Mouse (Mus musculus): ENCODE measurements at regions not wholly inside any gene's neighbourhood (a gene's known extent, or its start where the extent isn't known, plus 50 kb on each side); places are given as distances from the start of the nearest gene placed in this dataset.

DNA sequence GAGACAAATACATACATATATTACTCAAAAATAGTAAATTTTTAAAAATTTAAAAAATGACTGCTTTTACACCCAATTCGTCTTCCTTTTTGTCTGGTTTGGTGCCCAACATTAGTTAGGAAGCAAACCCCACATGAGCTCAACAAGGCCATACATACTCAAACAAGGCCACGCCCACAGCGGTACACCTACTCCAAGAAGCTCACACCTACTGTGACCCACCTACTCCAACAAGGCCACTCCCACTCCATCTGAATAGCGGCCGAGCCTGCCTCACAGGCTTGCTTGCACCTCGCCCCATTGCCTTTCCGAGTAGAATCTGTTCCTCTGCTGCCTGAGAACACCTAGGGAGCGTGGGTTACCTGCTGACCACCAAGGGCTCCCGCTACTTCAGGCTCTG is 66.4 kb upstream of the Unc5a start:
- H3K4me2 ChIP-seq: no peak overlapping the region
- H3K36me3 ChIP-seq (replicated peaks): no peaks in the 10 kb centered on the region
- ATAC-seq (replicated peaks): no peak
- H3K27ac ChIP-seq: no peak overlapping the region
- no peaks in the 10 kb centered on the region for H3K27me3 ChIP-seq (replicated peaks)
- peaks cover 48% of the 10 kb centered on the region for H3K4me1 ChIP-seq
- 70% methylated on average over 9 of the region's 9 CpGs for WGBS
- no peak overlapping the region for H3K4me3 ChIP-seq
- H3K9me3 ChIP-seq: no peaks in the 10 kb centered on the region
- H3K9ac ChIP-seq: no peak overlapping the region

- H3K9me3 ChIP-seq: no peaks in the 10 kb centered on the region
- peak overlapping the region; percentile 74 for H3K27ac ChIP-seq
- peak; percentile 21; the same call in 1 of the 2 replicates for ATAC-seq (replicated peaks)
- no peaks in the 10 kb centered on the region for H3K27me3 ChIP-seq (replicated peaks)
- no peak overlapping the region for H3K9ac ChIP-seq
- no peaks in the 10 kb centered on the region for H3K36me3 ChIP-seq (replicated peaks)
- peaks cover 59% of the 10 kb centered on the region for H3K4me1 ChIP-seq
- H3K4me3 ChIP-seq: no peak overlapping the region
- 42% methylated on average over 17 of the region's 17 CpGs for WGBS
- H3K4me2 ChIP-seq: no peak overlapping the region
These were observed 65.2 kb upstream of the Unc5a start for GRCm38 (mm10) chr13:54883748-54884708.

DNA sequence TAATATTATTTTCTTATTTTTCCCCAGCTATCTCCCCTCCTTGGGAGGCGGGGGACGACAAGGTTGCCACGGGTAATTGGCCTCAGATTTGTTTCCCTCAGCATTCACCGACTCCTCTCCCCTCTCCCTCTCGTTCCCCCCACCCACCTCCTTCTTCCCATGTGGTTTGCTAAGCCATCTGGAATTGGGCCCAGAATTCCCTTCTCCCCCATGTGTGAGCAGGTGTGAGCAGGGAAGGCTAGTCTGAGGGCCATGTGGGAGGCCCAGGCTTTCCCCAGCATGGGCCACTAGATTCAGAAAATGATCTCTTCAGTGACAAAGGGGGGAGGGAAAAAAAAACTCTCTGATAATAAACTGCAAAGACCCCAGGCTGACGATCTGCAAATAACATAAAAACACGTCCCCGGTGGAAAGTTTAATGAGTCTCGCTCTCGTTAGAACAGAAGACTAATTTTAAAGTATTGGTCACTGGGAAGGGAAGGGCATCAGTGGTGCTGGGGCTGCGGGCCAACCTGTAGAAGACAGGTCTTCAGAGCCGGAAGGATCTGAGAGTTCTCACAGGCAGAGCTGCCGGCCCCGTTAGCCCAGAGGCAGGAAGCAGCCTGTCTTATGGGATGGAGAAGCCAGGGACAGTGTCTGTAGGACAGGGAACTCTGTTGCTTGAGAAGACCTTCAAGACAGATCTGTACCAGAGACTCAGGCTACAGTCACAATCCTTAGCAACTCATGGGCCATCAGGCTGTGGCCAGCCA is 64.3 kb upstream of the Unc5a start:
- Histone ChIP-seq H3K4me1 (peaks cover 59% of the 10 kb centered on the region), H3K9me3 (no peaks in the 10 kb centered on the region), H3K9ac (no peak overlapping the region), H3K36me3 (replicated peaks) (no peaks in the 10 kb centered on the region), H3K27ac (peak overlapping the region; percentile 74), H3K4me2 (no peak overlapping the region), H3K4me3 (no peak overlapping the region), H3K27me3 (replicated peaks) (no peaks in the 10 kb centered on the region)
- no peak; the same call in 1 of the 2 replicates for ATAC-seq (replicated peaks)
- WGBS: 32% methylated on average over 14 of the region's 14 CpGs

DNA sequence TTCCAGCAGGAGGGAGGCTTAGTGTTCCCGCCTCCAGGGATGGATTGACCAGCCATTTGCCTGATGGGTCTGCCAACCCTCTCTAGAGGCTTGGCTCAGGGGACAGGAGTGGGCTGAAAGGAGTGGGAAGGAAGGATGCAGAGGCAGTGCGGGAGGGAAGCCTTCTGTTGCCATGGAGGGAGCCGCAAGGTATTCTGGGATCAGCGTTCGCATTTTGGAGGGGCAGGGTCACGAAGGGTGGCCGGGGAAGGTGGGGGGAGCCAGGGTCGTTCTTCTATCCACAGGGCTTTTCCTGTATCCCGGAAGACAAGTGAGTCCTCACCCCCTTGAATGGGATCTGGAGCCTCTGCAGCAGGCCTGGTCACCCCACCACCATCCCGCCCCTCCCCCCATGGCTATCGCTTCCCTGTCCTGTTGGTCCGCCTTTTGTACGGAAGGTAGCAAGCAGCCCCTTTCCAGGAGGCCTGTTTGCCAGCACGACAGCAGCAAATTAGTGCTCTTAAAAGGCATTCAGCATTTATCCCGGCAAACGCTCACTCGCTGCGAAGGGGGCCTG is 61.8 kb upstream of the Unc5a start:
- 11% methylated on average over 18 of the region's 18 CpGs for WGBS
- H3K36me3 ChIP-seq (replicated peaks): no peaks in the 10 kb centered on the region
- H3K9me3 ChIP-seq: no peaks in the 10 kb centered on the region
- peak overlapping the region; percentile 14 for H3K4me3 ChIP-seq
- peaks cover 54% of the 10 kb centered on the region for H3K4me1 ChIP-seq
- no peaks in the 10 kb centered on the region for H3K27me3 ChIP-seq (replicated peaks)
- H3K4me2 ChIP-seq: peak overlapping the region; percentile 41
- H3K27ac ChIP-seq: peak overlapping the region; percentile 71
- peak; percentile 57; the same call in 1 of the 2 replicates for ATAC-seq (replicated peaks)
- H3K9ac ChIP-seq: no peak overlapping the region

- no peak for ATAC-seq (replicated peaks)
- H3K9ac ChIP-seq: no peak overlapping the region
- H3K4me3 ChIP-seq: no peak overlapping the region
- peak overlapping the region; percentile 41 for H3K4me2 ChIP-seq
- H3K27ac ChIP-seq: peak overlapping the region; percentile 71
- H3K9me3 ChIP-seq: no peaks in the 10 kb centered on the region
- H3K4me1 ChIP-seq: peaks cover 56% of the 10 kb centered on the region
- no peaks in the 10 kb centered on the region for H3K27me3 ChIP-seq (replicated peaks)
- WGBS: 45% methylated on average over 5 of the region's 5 CpGs
- H3K36me3 ChIP-seq (replicated peaks): no peaks in the 10 kb centered on the region
These were observed 61.2 kb upstream of the Unc5a start for GRCm38 (mm10) chr13:54888021-54888420.

- Histone ChIP-seq H3K27ac (no peak overlapping the region), H3K9ac (no peak overlapping the region), H3K4me2 (no peak overlapping the region), H3K27me3 (replicated peaks) (no peaks in the 10 kb centered on the region), H3K4me1 (peaks cover 39% of the 10 kb centered on the region), H3K9me3 (no peaks in the 10 kb centered on the region), H3K36me3 (replicated peaks) (no peaks in the 10 kb centered on the region), H3K4me3 (no peak overlapping the region)
- 85% methylated on average over 8 of the region's 8 CpGs for WGBS
- no peak for ATAC-seq (replicated peaks)
These were observed 59.4 kb upstream of the Unc5a start for GRCm38 (mm10) chr13:54889684-54890399.

GRCm38 (mm10) chr13:54892572-54892971 is 56.6 kb upstream of the Unc5a start:
- Histone ChIP-seq H3K4me1 (peaks cover 24% of the 10 kb centered on the region), H3K27me3 (replicated peaks) (no peaks in the 10 kb centered on the region), H3K4me2 (no peak overlapping the region), H3K9ac (no peak overlapping the region), H3K4me3 (no peak overlapping the region), H3K36me3 (replicated peaks) (no peaks in the 10 kb centered on the region), H3K9me3 (no peaks in the 10 kb centered on the region), H3K27ac (no peak overlapping the region)
- ATAC-seq (replicated peaks): no peak
- 28% methylated on average over 1 of the region's 1 CpGs for WGBS

- Histone ChIP-seq H3K36me3 (replicated peaks) (no peaks in the 10 kb centered on the region), H3K4me3 (no peak overlapping the region), H3K4me1 (peaks cover 14% of the 10 kb centered on the region), H3K9ac (no peak overlapping the region), H3K4me2 (no peak overlapping the region), H3K9me3 (no peaks in the 10 kb centered on the region), H3K27ac (no peak overlapping the region), H3K27me3 (replicated peaks) (no peaks in the 10 kb centered on the region)
- ATAC-seq (replicated peaks): no peak
- 46% methylated on average over 7 of the region's 7 CpGs for WGBS
These were observed 55.6 kb upstream of the Unc5a start for GRCm38 (mm10) chr13:54893651-54894050.

DNA sequence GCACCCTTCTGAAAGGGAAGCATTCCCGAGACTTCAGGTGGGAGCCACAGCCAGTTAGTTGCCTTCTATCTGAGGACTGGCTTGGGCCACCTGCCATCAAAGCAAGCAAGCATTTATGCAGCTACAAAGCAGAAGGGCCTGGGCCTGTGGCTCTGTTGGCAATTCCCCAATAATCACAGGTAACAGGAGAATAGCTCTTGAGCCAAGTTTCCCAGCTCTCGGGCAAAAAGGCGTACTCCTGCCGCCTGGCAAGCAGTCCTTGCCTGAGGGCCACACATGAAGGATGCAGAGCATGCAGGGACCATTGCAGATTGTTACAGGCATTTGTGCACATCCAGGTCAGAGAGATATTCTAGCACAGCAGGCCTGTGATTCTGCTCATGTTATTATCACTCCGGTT is 53.2 kb upstream of the Unc5a start:
- Histone ChIP-seq H3K4me1 (peaks cover 12% of the 10 kb centered on the region), H3K27ac (peak overlapping the region; percentile 22; the same call in 1 of the 2 replicates)

More for the DNA sequence above, 53.2 kb upstream of the Unc5a start:
- no peak for ATAC-seq (replicated peaks)
- H3K4me2 ChIP-seq: no peak overlapping the region
- H3K27me3 ChIP-seq (replicated peaks): no peaks in the 10 kb centered on the region
- no peak overlapping the region for H3K9ac ChIP-seq
- H3K36me3 ChIP-seq (replicated peaks): no peaks in the 10 kb centered on the region
- H3K9me3 ChIP-seq: no peaks in the 10 kb centered on the region
- no peak overlapping the region for H3K4me3 ChIP-seq
- 51% methylated on average over 5 of the region's 5 CpGs for WGBS

Data from midbrain, embryonic 15.5 days (tissue).